Mouse (Mus musculus) left cerebral cortex, postnatal 25 days (tissue): ENCODE measurements at regions not wholly inside any gene's neighbourhood (a gene's known extent, or its start where the extent isn't known, plus 50 kb on each side); places are given as distances from the start of the nearest gene placed in this dataset.
"Not testable (repeated sequence)": the region's sequence is repeated elsewhere in the genome, so short reads cannot be mapped to it uniquely, and the experiment has no call there.

Experiments
- DNase-seq, 2 experiments: peaks; one replicate each; pipeline ENCODE4 v3.0.0; 2022; ENCODE audit warnings: low spot score in 2 of 2, mixed read lengths in 1 of 2
- intact Hi-C: fragments of 180-260 bp; cut with DNase I; formaldehyde crosslinking; loops from one replicate; pipeline ENCODE4 v1.15.1; 2025

GRCm38 (mm10) chr3:21992203-21992602 is 84.2 kb upstream of the Tbl1xr1 start:
- intact Hi-C loops: no loop called here
- DNase-seq: no peak

GRCm38 (mm10) chr3:21993961-21994360 is 82.5 kb upstream of the Tbl1xr1 start:
- intact Hi-C loops: no loop called here
- DNase-seq: no peak

GRCm38 (mm10) chr3:21995566-21996391 is 80.7 kb upstream of the Tbl1xr1 start:
- intact Hi-C loops: no loop called here

GRCm38 (mm10) chr3:21997387-21997786 is 79.1 kb upstream of the Tbl1xr1 start:
- DNase-seq: no peak
- intact Hi-C loops: no loop called here

More at GRCm38 (mm10) chr3:21995566-21996391, 80.7 kb upstream of the Tbl1xr1 start:
- DNase-seq: no peak

- DNase-seq: no peak
- intact Hi-C loops: no loop called here
These were observed 71.0 kb upstream of the Tbl1xr1 start for GRCm38 (mm10) chr3:22005456-22005855.

- DNase-seq: no peak
- intact Hi-C loops: no loop called here
These were observed 70.3 kb upstream of the Tbl1xr1 start for GRCm38 (mm10) chr3:22006113-22006512.

GRCm38 (mm10) chr3:22006651-22007050 is 69.8 kb upstream of the Tbl1xr1 start:
- intact Hi-C loops: no loop called here
- DNase-seq: no peak

GRCm38 (mm10) chr3:22007736-22008135 is 68.7 kb upstream of the Tbl1xr1 start:
- no peak for DNase-seq
- intact Hi-C loops: no loop called here

- no peak for DNase-seq
- intact Hi-C loops: no loop called here
These were observed 68.0 kb upstream of the Tbl1xr1 start for GRCm38 (mm10) chr3:22008432-22008831.

- intact Hi-C loops: no loop called here
These were observed 66.4 kb upstream of the Tbl1xr1 start for GRCm38 (mm10) chr3:22009898-22010699.

GRCm38 (mm10) chr3:22010700-22010991 is 65.8 kb upstream of the Tbl1xr1 start:
- intact Hi-C loops, DNase-seq: not testable (repeated sequence)

More at GRCm38 (mm10) chr3:22009898-22010699, 66.4 kb upstream of the Tbl1xr1 start:
- DNase-seq: no peak

GRCm38 (mm10) chr3:22021360-22021935 is 55.0 kb upstream of the Tbl1xr1 start:
- DNase-seq: no peak
- intact Hi-C loops: no loop called here

GRCm38 (mm10) chr3:22022418-22022817 is 54.0 kb upstream of the Tbl1xr1 start:
- intact Hi-C loops: no loop called here

GRCm38 (mm10) chr3:22023049-22023448 is 53.4 kb upstream of the Tbl1xr1 start:
- intact Hi-C loops: no loop called here
- no peak for DNase-seq

More at GRCm38 (mm10) chr3:22022418-22022817, 54.0 kb upstream of the Tbl1xr1 start:
- no peak for DNase-seq

- intact Hi-C loops: no loop called here
These were observed 52.9 kb upstream of the Tbl1xr1 start for GRCm38 (mm10) chr3:22023551-22023950.

GRCm38 (mm10) chr3:22024200-22024599 is 52.3 kb upstream of the Tbl1xr1 start:
- no peak for DNase-seq
- intact Hi-C loops: no loop called here

More at GRCm38 (mm10) chr3:22023551-22023950, 52.9 kb upstream of the Tbl1xr1 start:
- DNase-seq: no peak

GRCm38 (mm10) chr3:22025119-22025518 is 51.3 kb upstream of the Tbl1xr1 start:
- no peak for DNase-seq
- intact Hi-C loops: loop anchor here (1.0 kb wide), 1 partner anchor 8 kb away; no protein-coding TSS in a partner anchor

- intact Hi-C loops: loop anchor here (1.0 kb wide), 1 partner anchor 8 kb away; no protein-coding TSS in a partner anchor
- no peak for DNase-seq
These were observed 50.8 kb upstream of the Tbl1xr1 start for GRCm38 (mm10) chr3:22025615-22026014.
